Mouse (Mus musculus) neutrophil, adult 65 days (primary cell): ENCODE data around the gene Acr. TPM values are rescaled to one million over a fixed set of nuclear protein-coding genes. Genes with fewer than 3 reads are reported as not detected.

Source experiments
- total RNA-seq: library from RNA; stranded (reverse); gene quantifications from 2 replicates; pipeline ENCODE4 v1.2.4, GENCODE M21; 2023

Acr gene
- not detected in 2 replicates for total RNA-seq

DNA sequence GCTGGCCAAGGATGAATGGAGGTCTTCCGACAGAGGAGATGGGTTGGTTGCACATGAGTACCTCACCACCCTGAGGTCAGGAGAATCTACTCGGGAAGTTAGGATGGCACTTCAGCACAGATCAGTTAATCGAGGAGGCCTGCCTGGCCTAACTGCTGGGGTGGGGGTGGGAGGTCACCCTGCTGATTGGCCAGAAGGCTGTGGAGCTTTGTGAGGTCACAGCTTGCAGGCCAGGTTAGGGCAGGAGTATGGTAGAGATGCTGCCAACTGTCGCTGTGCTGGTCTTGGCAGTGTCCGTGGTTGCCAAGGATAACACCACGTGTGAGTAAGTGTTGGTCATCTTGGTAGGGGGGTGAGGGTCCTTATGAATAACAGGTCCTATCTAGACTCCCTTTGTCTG lies at the start of gene Acr:
Acr (plus strand) TSS at position 213 of the 400 bp plus-strand sequence.

DNA sequence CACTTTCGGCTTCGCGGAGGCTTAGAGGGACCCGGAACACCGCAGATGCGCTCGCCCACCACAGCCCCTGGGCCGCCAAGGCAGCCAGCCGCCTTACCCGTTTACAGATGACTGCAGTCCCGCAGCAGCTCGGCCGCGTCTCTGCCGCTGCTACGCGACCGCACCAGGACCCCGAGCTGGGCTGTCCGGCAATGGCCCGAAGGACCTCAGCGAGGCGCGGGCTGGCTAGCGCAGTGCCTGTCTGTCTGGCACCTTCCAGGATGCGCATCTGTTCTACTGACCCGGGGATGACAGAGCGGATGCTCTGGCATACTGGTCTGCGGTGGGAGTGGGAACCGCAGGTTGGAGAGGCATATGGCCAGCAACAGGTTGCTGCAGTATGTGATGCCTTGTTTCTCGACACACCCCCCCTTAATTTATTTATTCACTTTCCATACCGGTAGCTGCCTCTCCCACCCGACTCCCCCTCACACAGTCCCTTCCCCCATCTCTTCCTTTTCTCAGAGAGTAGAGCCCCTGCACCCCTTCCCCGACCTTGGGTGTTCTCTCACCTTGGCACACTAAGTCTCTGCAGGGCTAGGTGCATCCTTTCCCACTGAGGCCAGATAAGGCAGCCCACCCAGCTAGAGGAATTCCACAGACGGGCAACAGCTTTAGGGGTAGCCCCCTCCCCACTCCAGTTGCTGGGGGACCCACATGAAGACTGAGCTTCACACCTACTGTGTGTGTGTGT lies 23.8 kb downstream of the Acr start, which contains the start of gene Rabl2:
Rabl2 (minus strand) TSS at position 201 of the 733 bp plus-strand sequence.

Other genes starting within 250 kb of the Acr start
- gene Adm2, start 245.6 kb upstream of the Acr start, total RNA-seq: not detected in 2 replicates
- not detected in 2 replicates for gene Miox, start 233.9 kb upstream of the Acr start, total RNA-seq
- 25.7 and 31.6 TPM in 2 replicates for gene Lmf2, start 212.7 kb upstream of the Acr start, total RNA-seq
- 72.6 and 116 TPM in 2 replicates for gene Ncaph2, start 212.6 kb upstream of the Acr start, total RNA-seq
- gene Sco2, start 194.5 kb upstream of the Acr start, total RNA-seq: 5.7 TPM in 2 replicates
- gene Tymp, start 191.3 kb upstream of the Acr start, total RNA-seq: 0.25 TPM in 1 of 2 replicates, not detected in the other
- not detected in 2 replicates for gene Odf3b, start 189.0 kb upstream of the Acr start, total RNA-seq
- gene Klhdc7b, start 183.4 kb upstream of the Acr start, total RNA-seq: not detected in 2 replicates
- gene Syce3, start 157.8 kb upstream of the Acr start, total RNA-seq: not detected in 2 replicates
- 2.4 and 4.4 TPM in 2 replicates for gene Cpt1b, start 142.5 kb upstream of the Acr start, total RNA-seq
- gene C730034F03Rik, start 138.7 kb upstream of the Acr start, total RNA-seq: 3.8 and 5.0 TPM in 2 replicates
- 0.51 and 1.1 TPM in 2 replicates for gene Gm44502, start 138.6 kb upstream of the Acr start, total RNA-seq
- gene Chkb, start 138.4 kb upstream of the Acr start, total RNA-seq: 154 and 204 TPM in 2 replicates
- gene Mapk8ip2, start 114.4 kb upstream of the Acr start, total RNA-seq: not detected in 2 replicates
- gene Arsa, start 90.9 kb upstream of the Acr start, total RNA-seq: 10.9 and 11.9 TPM in 2 replicates
- 0.23 and 0.69 TPM in 2 replicates for gene Shank3, start 68.7 kb upstream of the Acr start, total RNA-seq
- 1.2 and 1.3 TPM in 2 replicates for gene Rabl2, start 23.6 kb downstream of the Acr start, total RNA-seq